Mouse (Mus musculus): ENCODE data around the gene Madd. TPM values are rescaled to one million over a fixed set of nuclear protein-coding genes. Genes with fewer than 3 reads are reported as not detected.

The Madd gene
- total RNA-seq (2014; rRNA removed) (14.1 and 16.5 TPM in 2 replicates), polyA plus RNA-seq (2012; rRNA removed) (10.2 and 15.3 TPM in 2 replicates)

DNA sequence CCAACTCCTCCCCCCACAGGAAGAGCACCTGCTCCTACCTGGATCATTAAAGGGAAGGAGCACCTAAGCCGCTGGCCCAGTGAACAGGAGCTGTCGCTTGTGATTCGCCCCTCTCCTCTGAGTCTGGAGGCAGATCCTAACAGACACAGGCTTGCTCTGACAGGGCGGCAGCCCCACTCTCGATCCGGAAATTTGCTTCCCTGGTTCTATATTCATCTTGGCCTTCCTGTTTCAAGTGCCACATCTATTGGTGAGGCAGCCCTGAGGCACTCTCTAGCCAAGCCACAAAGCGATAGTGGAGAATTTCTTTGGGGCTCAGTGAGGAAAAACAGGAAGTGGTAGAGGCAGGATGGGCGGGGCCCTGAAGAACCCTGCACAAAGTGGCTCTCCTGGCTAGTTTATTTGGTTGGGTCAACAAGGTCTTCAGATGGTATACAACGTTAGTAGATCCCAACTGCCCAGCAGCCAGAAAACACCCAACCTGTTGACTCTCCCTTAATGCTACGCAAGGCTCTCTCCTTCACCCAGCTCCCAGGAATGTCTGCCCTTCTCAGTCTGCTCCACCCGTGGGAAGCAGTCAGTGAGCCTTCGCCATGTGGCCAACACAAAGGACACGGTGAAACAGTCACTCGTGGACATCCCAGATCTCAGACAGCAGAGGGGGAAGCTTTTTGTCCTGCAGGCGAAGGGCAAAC is at the start of gene Madd:
Gene Madd (minus strand): TSS at position 127 of the 695 bp plus-strand sequence.
- H3K27me3 ChIP-seq (ENCODE audit: control insufficient read depth, insufficient read depth, low read length) = no peaks in the 10 kb centered on the region
- H3K4me1 ChIP-seq (ENCODE audit: control insufficient read depth, insufficient read depth, low read length) = peaks cover 4% of the 10 kb centered on the region; the same call in 1 of the 2 replicates
- peak within 1 kb of the TSS; percentile 6; the same call in 1 of the 2 replicates for H3K27ac ChIP-seq (replicated peaks; ENCODE audit: insufficient read depth, low read depth, low read length)
- H3K79me2 ChIP-seq (ENCODE audit: control insufficient read depth, insufficient read depth, low read length) = no peaks in the 10 kb centered on the region
- peak; percentile 40 for DNase-seq (ENCODE audit: extremely low read depth, low read depth, low spot score)
- peak within 1 kb of the TSS; percentile 67 for H3K4me3 ChIP-seq (ENCODE audit: insufficient read depth, low read depth, low read length)
- 75% methylated on average over 15 of the region's 15 CpGs for WGBS
- H3K9ac ChIP-seq (ENCODE audit: low read depth, low read length) = peak within 1 kb of the TSS; percentile 77
- H3K36me3 ChIP-seq (ENCODE audit: control insufficient read depth, insufficient read depth, low read length) = peaks cover 15% of the 10 kb centered on the region
- TF ChIP-seq POLR2A (IDR thresholded peaks at IDR 0.05; ENCODE audit: extremely low read depth, insufficient read depth, low read length) = no peak
- no peak for TF ChIP-seq CTCF (IDR thresholded peaks at IDR 0.05; ENCODE audit: low read depth, low read length)

DNA sequence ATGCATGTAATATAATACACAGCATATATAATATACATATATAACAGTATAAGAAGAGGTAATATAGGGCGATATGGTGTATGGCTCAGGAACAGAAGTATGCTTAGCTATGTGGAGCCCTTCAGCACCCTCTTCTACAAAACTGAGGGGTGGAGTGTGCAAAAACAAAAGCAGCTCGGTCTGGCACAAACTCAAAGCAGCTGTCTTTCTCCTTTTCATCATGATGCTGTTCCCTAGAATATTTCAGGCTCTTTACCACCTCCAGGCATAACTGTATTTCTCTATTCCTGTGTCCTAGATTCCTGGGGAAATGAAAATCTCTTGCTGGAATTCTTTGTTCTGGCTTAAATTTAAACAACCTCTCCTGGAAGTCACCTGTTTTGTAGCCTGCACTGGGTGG is 46.1 kb upstream of the Madd start:
- H3K4me1 ChIP-seq (ENCODE audit: control insufficient read depth, insufficient read depth, low read length) = no peaks in the 10 kb centered on the region
- H3K79me2 ChIP-seq (ENCODE audit: control insufficient read depth, insufficient read depth, low read length) = no peaks in the 10 kb centered on the region
- 0 out of 2 replicates have a peak, but pooled peaks cover 2% of the 10 kb centered on the region for H3K36me3 ChIP-seq (ENCODE audit: control insufficient read depth, insufficient read depth, low read length)
- TF ChIP-seq CTCF (IDR thresholded peaks at IDR 0.05; ENCODE audit: low read depth, low read length) (no peak), POLR2A (IDR thresholded peaks at IDR 0.05; ENCODE audit: extremely low read depth, insufficient read depth, low read length) (no peak)
- H3K27me3 ChIP-seq (ENCODE audit: control insufficient read depth, insufficient read depth, low read length) = no peaks in the 10 kb centered on the region
- WGBS = 93% methylated on average over 2 of the region's 2 CpGs
- DNase-seq (ENCODE audit: extremely low read depth, low read depth, low spot score) = no peak
- H3K27ac ChIP-seq (replicated peaks; ENCODE audit: insufficient read depth, low read depth, low read length) = no peak overlapping the region
- H3K9ac ChIP-seq (ENCODE audit: low read depth, low read length) = no peak overlapping the region
- H3K4me3 ChIP-seq (ENCODE audit: insufficient read depth, low read depth, low read length) = no peak overlapping the region

DNA sequence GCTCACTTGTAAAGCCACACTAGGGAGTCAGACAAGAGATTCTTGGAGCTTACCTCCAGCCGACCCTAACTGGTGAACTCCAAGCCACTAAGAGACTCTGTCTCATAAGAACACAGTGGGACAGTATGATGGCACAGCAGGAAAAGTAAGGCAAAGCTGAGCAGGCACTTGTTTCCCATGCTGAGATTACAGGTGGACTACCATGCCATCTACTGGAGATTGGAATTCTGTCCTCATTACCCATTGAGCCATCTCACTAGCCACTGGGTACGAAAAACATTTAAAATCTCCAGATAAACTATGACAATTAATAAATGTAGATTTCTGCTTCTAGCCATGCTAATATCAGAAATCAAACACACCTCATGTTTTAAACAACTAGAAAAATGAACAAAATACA is 40.0 kb upstream of the Madd start:
- Histone ChIP-seq H3K27me3 (ENCODE audit: control insufficient read depth, insufficient read depth, low read length) (no peaks in the 10 kb centered on the region), H3K27ac (replicated peaks; ENCODE audit: insufficient read depth, low read depth, low read length) (no peak overlapping the region), H3K9ac (ENCODE audit: low read depth, low read length) (no peak overlapping the region), H3K4me1 (ENCODE audit: control insufficient read depth, insufficient read depth, low read length) (no peaks in the 10 kb centered on the region), H3K4me3 (ENCODE audit: insufficient read depth, low read depth, low read length) (no peak overlapping the region), H3K79me2 (ENCODE audit: control insufficient read depth, insufficient read depth, low read length) (no peaks in the 10 kb centered on the region), H3K36me3 (ENCODE audit: control insufficient read depth, insufficient read depth, low read length) (no peaks in the 10 kb centered on the region)
- DNase-seq (ENCODE audit: extremely low read depth, low read depth, low spot score) = no peak
- 75% methylated on average over 2 of the region's 2 CpGs for WGBS
- no peak for TF ChIP-seq POLR2A (IDR thresholded peaks at IDR 0.05; ENCODE audit: extremely low read depth, insufficient read depth, low read length)
- peak; percentile 23; the same call in 1 of the 2 replicates for TF ChIP-seq CTCF (IDR thresholded peaks at IDR 0.05; ENCODE audit: low read depth, low read length)

DNA sequence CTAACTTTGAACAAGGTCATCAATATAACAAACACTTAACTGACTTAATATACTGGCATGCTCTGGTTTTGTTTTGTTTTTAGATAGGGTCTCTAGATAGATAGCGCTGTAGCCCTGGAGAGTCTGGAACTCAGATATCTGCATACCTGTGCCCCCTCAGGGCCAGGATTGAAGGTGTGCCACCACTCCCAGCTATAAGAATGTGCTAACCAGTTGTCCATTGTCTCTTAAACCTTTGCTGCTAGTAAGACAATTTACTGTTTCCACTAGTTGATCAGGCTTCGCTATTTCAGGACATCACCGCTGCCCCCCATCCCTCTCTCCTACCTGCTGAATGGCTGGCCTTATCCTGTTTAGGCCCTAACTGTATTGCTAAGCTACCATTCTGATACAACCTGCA is 36.9 kb upstream of the Madd start:
- no peak overlapping the region for H3K9ac ChIP-seq (ENCODE audit: low read depth, low read length)
- no peak overlapping the region for H3K4me3 ChIP-seq (ENCODE audit: insufficient read depth, low read depth, low read length)
- H3K27ac ChIP-seq (replicated peaks; ENCODE audit: insufficient read depth, low read depth, low read length) = no peak overlapping the region
- peaks cover 4% of the 10 kb centered on the region; the same call in 1 of the 2 replicates for H3K36me3 ChIP-seq (ENCODE audit: control insufficient read depth, insufficient read depth, low read length)
- H3K79me2 ChIP-seq (ENCODE audit: control insufficient read depth, insufficient read depth, low read length) = no peaks in the 10 kb centered on the region
- WGBS = 100% methylated on average over 3 of the region's 3 CpGs
- DNase-seq (ENCODE audit: extremely low read depth, low read depth, low spot score) = no peak
- no peaks in the 10 kb centered on the region for H3K27me3 ChIP-seq (ENCODE audit: control insufficient read depth, insufficient read depth, low read length)
- peaks cover 3% of the 10 kb centered on the region; the same call in 1 of the 2 replicates for H3K4me1 ChIP-seq (ENCODE audit: control insufficient read depth, insufficient read depth, low read length)
- TF ChIP-seq POLR2A (IDR thresholded peaks at IDR 0.05; ENCODE audit: extremely low read depth, insufficient read depth, low read length) (no peak), CTCF (IDR thresholded peaks at IDR 0.05; ENCODE audit: low read depth, low read length) (no peak)

DNA sequence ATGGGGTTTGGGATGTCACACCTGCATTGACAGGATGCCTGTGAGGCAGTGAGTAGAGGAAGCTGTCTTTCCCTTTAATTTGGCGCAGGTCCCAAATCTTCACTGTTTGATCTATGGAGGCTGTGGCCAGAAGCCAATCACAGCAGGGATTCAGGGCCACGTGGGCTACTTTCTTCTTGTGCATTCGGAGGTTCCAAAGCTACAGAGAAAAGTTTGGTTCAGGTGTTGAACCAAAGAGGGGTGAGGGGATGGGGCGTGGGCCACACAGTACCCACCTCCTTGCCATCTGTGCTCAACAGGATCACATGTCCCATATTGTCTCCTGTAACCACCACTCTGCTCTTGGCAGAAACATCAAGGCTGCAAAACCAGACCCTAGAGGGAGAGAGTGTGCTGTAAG is 33.4 kb upstream of the Madd start:
- WGBS = 44% methylated on average over 4 of the region's 4 CpGs
- no peak for DNase-seq (ENCODE audit: extremely low read depth, low read depth, low spot score)
- Histone ChIP-seq H3K36me3 (ENCODE audit: control insufficient read depth, insufficient read depth, low read length) (peaks cover 21% of the 10 kb centered on the region), H3K27ac (replicated peaks; ENCODE audit: insufficient read depth, low read depth, low read length) (no peak overlapping the region), H3K4me3 (ENCODE audit: insufficient read depth, low read depth, low read length) (no peak overlapping the region), H3K27me3 (ENCODE audit: control insufficient read depth, insufficient read depth, low read length) (no peaks in the 10 kb centered on the region), H3K4me1 (ENCODE audit: control insufficient read depth, insufficient read depth, low read length) (peaks cover 3% of the 10 kb centered on the region; the same call in 1 of the 2 replicates), H3K9ac (ENCODE audit: low read depth, low read length) (no peak overlapping the region), H3K79me2 (ENCODE audit: control insufficient read depth, insufficient read depth, low read length) (no peaks in the 10 kb centered on the region)
- no peak for TF ChIP-seq POLR2A (IDR thresholded peaks at IDR 0.05; ENCODE audit: extremely low read depth, insufficient read depth, low read length)
- TF ChIP-seq CTCF (IDR thresholded peaks at IDR 0.05; ENCODE audit: low read depth, low read length) = no peak

DNA sequence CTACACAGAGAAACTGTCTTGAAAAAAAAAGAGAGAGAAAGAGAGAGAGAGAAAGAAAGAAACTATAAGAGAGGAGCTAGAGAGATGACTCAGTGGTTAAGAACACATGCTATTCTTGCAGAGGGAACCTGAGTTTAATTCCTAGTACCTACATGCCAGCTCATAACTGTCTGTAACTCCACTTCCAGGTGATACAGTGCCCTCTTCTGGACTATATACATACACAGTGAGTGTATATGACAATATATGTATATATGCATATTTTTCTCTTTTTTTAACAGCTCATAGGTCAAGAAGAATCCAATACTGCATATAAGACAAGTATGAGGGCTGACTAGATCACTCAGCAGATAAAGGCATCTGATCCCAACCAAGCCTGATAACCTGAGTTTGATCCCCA is 29.7 kb upstream of the Madd start:
- no peak overlapping the region for H3K27ac ChIP-seq (replicated peaks; ENCODE audit: insufficient read depth, low read depth, low read length)
- no peaks in the 10 kb centered on the region for H3K27me3 ChIP-seq (ENCODE audit: control insufficient read depth, insufficient read depth, low read length)
- DNase-seq (ENCODE audit: extremely low read depth, low read depth, low spot score) = no peak
- no peak overlapping the region for H3K9ac ChIP-seq (ENCODE audit: low read depth, low read length)
- peaks cover 3% of the 10 kb centered on the region; the same call in 1 of the 2 replicates for H3K4me1 ChIP-seq (ENCODE audit: control insufficient read depth, insufficient read depth, low read length)
- H3K4me3 ChIP-seq (ENCODE audit: insufficient read depth, low read depth, low read length) = no peak overlapping the region
- no peaks in the 10 kb centered on the region for H3K79me2 ChIP-seq (ENCODE audit: control insufficient read depth, insufficient read depth, low read length)
- TF ChIP-seq CTCF (IDR thresholded peaks at IDR 0.05; ENCODE audit: low read depth, low read length) = no peak
- TF ChIP-seq POLR2A (IDR thresholded peaks at IDR 0.05; ENCODE audit: extremely low read depth, insufficient read depth, low read length) = no peak
- H3K36me3 ChIP-seq (ENCODE audit: control insufficient read depth, insufficient read depth, low read length) = peaks cover 53% of the 10 kb centered on the region
